Mouse (Mus musculus) myocyte (in vitro differentiated cells): ENCODE data around the gene Tbce. TPM values are rescaled to one million over a fixed set of nuclear protein-coding genes. Genes with fewer than 3 reads are reported as not detected.
"Not testable (repeated sequence)": the region's sequence is repeated elsewhere in the genome, so short reads cannot be mapped to it uniquely, and the experiment has no call there.

Source experiments
- H3K27me3 ChIP-seq: one replicate; pipeline ENCODE4 v1.6.1; 2011; ENCODE audit not compliant: control insufficient read depth, insufficient read depth, insufficient read length
- H3K36me3 ChIP-seq: one replicate; pipeline ENCODE4 v1.6.1; 2011; ENCODE audit not compliant: control insufficient read depth, insufficient read depth
- H3K4me2 ChIP-seq: one replicate; pipeline ENCODE4 v1.6.1; 2011; ENCODE audit warnings: low read depth, control low read depth
- H3K4me3 ChIP-seq: one replicate; pipeline ENCODE4 v1.5.1; 2011; ENCODE audit warnings: mild to moderate bottlenecking, control low read depth, moderate library complexity
- H3K79me2 ChIP-seq: one replicate; pipeline ENCODE4 v1.6.1; 2011; ENCODE audit not compliant: control insufficient read depth, insufficient read depth
- H3ac ChIP-seq: one replicate; pipeline ENCODE4 v1.6.1; 2011; ENCODE audit not compliant: control insufficient read depth, insufficient read length
- CEBPB ChIP-seq: IDR thresholded peaks from 2 replicates; pipeline ENCODE4 v1.6.1; 2011; ENCODE audit warnings: mild to moderate bottlenecking, moderate library complexity; ENCODE audit not compliant: poor library complexity, insufficient read depth, severe bottlenecking
- E2F4 ChIP-seq: IDR thresholded peaks from one replicate; pipeline ENCODE4 v1.6.1; 2011; ENCODE audit warnings: mild to moderate bottlenecking, control low read depth, moderate library complexity; ENCODE audit not compliant: insufficient read depth
- MAX ChIP-seq: IDR thresholded peaks from one replicate; pipeline ENCODE4 v1.6.1; 2011; ENCODE audit warnings: low read depth, mild to moderate bottlenecking, control low read depth
- MYOD1 ChIP-seq, 3 experiments: IDR thresholded peaks; one replicate each; pipeline ENCODE4 v1.6.1; 2011; ENCODE audit warnings: control low read depth in 2 of 3, low read depth in 2 of 3, mild to moderate bottlenecking in 2 of 3, moderate library complexity in 1 of 3; ENCODE audit not compliant: insufficient read length in 2 of 3, control insufficient read depth in 1 of 3
- MYOG ChIP-seq, 3 experiments: IDR thresholded peaks; one replicate each; pipeline ENCODE4 v1.6.1; 2011; ENCODE audit warnings: control low read depth in 2 of 3, low read depth in 2 of 3, mild to moderate bottlenecking in 2 of 3; ENCODE audit not compliant: insufficient read length in 2 of 3, control insufficient read depth in 1 of 3, insufficient read depth in 1 of 3
- POLR2A ChIP-seq: IDR thresholded peaks from one replicate; pipeline ENCODE4 v1.6.1; 2011; ENCODE audit warnings: low read depth, mild to moderate bottlenecking, control low read depth, moderate library complexity; ENCODE audit not compliant: insufficient read length
- POLR2AphosphoS2 ChIP-seq: IDR thresholded peaks from one replicate; pipeline ENCODE4 v1.6.1; 2011; ENCODE audit warnings: low read depth, control low read depth; ENCODE audit not compliant: insufficient read length
- REST ChIP-seq: IDR thresholded peaks from one replicate; pipeline ENCODE4 v1.6.1; 2011; ENCODE audit warnings: mild to moderate bottlenecking, control low read depth, moderate library complexity; ENCODE audit not compliant: insufficient read depth, insufficient read length
- SRF ChIP-seq: IDR thresholded peaks from one replicate; pipeline ENCODE4 v1.6.1; 2011; ENCODE audit warnings: low read depth; ENCODE audit not compliant: control insufficient read depth, insufficient read length
- TCF12 ChIP-seq: IDR thresholded peaks from one replicate; pipeline ENCODE4 v1.6.1; 2011; ENCODE audit warnings: mild to moderate bottlenecking, control low read depth; ENCODE audit not compliant: poor library complexity, insufficient read depth, severe bottlenecking
- TCF3 ChIP-seq: IDR thresholded peaks from one replicate; pipeline ENCODE4 v1.6.1; 2011; ENCODE audit warnings: low read depth, control low read depth; ENCODE audit not compliant: insufficient read length
- USF1 ChIP-seq: IDR thresholded peaks from one replicate; pipeline ENCODE4 v1.6.1; 2011; ENCODE audit warnings: low read depth, mild to moderate bottlenecking, control low read depth, moderate library complexity
- polyA plus RNA-seq: library from polyadenylated mRNA; unstranded; fragments of >200 nt; fragmentation: generic; extraction: Trizol; gene quantifications from one replicate; pipeline ENCODE4 v1.2.1, GENCODE M21; 2012; ENCODE audit warnings: missing spikeins

Tbce gene
- polyA plus RNA-seq, 1 experiment: 20.3 TPM

GRCm38 (mm10) chr13:14035875-14036630 lies 3.4 kb downstream of the Tbce start:
- no peak overlapping the region for H3ac ChIP-seq
- H3K27me3 ChIP-seq: no peaks in the 10 kb centered on the region
- no peak overlapping the region for H3K4me2 ChIP-seq
- H3K79me2 ChIP-seq: peaks cover 79% of the 10 kb centered on the region
- H3K36me3 ChIP-seq: no peaks in the 10 kb centered on the region
- TF ChIP-seq POLR2A (no peak), MAX (no peak), MYOG (IDR thresholded peaks at IDR 0.05; ENCODE audit: control insufficient read depth in 1 of 3, insufficient read depth in 1 of 3, insufficient read length in 2 of 3, low read depth in 2 of 3) (no peak), TCF12 (no peak), POLR2AphosphoS2 (no peak), MYOD1 (IDR thresholded peaks at IDR 0.05; ENCODE audit: control insufficient read depth in 1 of 3, insufficient read length in 2 of 3, low read depth in 2 of 3) (no peak), CEBPB (no peak), E2F4 (no peak), TCF3 (no peak), SRF (no peak)
- no peak overlapping the region for H3K4me3 ChIP-seq

- H3K4me2 ChIP-seq, H3K4me3 ChIP-seq, H3K27me3 ChIP-seq, H3ac ChIP-seq, H3K36me3 ChIP-seq: not testable (repeated sequence)
- peaks cover 86% of the 10 kb centered on the region for H3K79me2 ChIP-seq
These were observed 4.1 kb downstream of the Tbce start for GRCm38 (mm10) chr13:14035352-14035751.

GRCm38 (mm10) chr13:14034073-14034348 lies 5.4 kb downstream of the Tbce start:
- peaks cover 95% of the 10 kb centered on the region for H3K79me2 ChIP-seq
- TF ChIP-seq USF1 (peak; percentile 76), TCF12 (no peak), POLR2A (no peak), POLR2AphosphoS2 (no peak), TCF3 (no peak), MYOD1 (IDR thresholded peaks at IDR 0.05; ENCODE audit: control insufficient read depth in 1 of 3, insufficient read length in 2 of 3, low read depth in 2 of 3) (no peak)
- H3ac ChIP-seq: no peak overlapping the region
- H3K4me2 ChIP-seq: peak overlapping the region; percentile 44
- no peaks in the 10 kb centered on the region for H3K36me3 ChIP-seq
- no peaks in the 10 kb centered on the region for H3K27me3 ChIP-seq
- no peak overlapping the region for H3K4me3 ChIP-seq

- no peak overlapping the region for H3ac ChIP-seq
These were observed 5.9 kb downstream of the Tbce start for GRCm38 (mm10) chr13:14033309-14034072.

GRCm38 (mm10) chr13:14026154-14026820 lies 13.2 kb downstream of the Tbce start:
- peaks cover 19% of the 10 kb centered on the region for H3K79me2 ChIP-seq
- TF ChIP-seq TCF12: no peak
- no peak for TF ChIP-seq POLR2A
- no peak for TF ChIP-seq TCF3
- no peak for TF ChIP-seq USF1
- no peak for TF ChIP-seq POLR2AphosphoS2
- TF ChIP-seq E2F4: no peak
- TF ChIP-seq CEBPB: no peak
- TF ChIP-seq MAX: no peak
- TF ChIP-seq REST: no peak
- no peak for TF ChIP-seq SRF
- TF ChIP-seq MYOG (IDR thresholded peaks at IDR 0.05; ENCODE audit: control insufficient read depth in 1 of 3, insufficient read depth in 1 of 3, insufficient read length in 2 of 3, low read depth in 2 of 3): no peak
- no peak for TF ChIP-seq MYOD1 (IDR thresholded peaks at IDR 0.05; ENCODE audit: control insufficient read depth in 1 of 3, insufficient read length in 2 of 3, low read depth in 2 of 3)
- H3K4me3 ChIP-seq: no peak overlapping the region
- H3ac ChIP-seq: no peak overlapping the region
- H3K27me3 ChIP-seq: no peaks in the 10 kb centered on the region
- H3K36me3 ChIP-seq: peaks cover 14% of the 10 kb centered on the region
- no peak overlapping the region for H3K4me2 ChIP-seq

More at GRCm38 (mm10) chr13:14033309-14034072, 5.9 kb downstream of the Tbce start:
- H3K4me2 ChIP-seq: peak overlapping the region; percentile 44
- H3K27me3 ChIP-seq: no peaks in the 10 kb centered on the region
- no peak overlapping the region for H3K4me3 ChIP-seq
- no peak for TF ChIP-seq MAX
- no peak for TF ChIP-seq REST
- no peak for TF ChIP-seq E2F4
- TF ChIP-seq MYOG (IDR thresholded peaks at IDR 0.05; ENCODE audit: control insufficient read depth in 1 of 3, insufficient read depth in 1 of 3, insufficient read length in 2 of 3, low read depth in 2 of 3): no peak
- no peak for TF ChIP-seq USF1
- no peak for TF ChIP-seq CEBPB
- no peak for TF ChIP-seq TCF3
- peaks cover 90% of the 10 kb centered on the region for H3K79me2 ChIP-seq
- H3K36me3 ChIP-seq: no peaks in the 10 kb centered on the region
